Mouse (Mus musculus): ENCODE measurements at regions not wholly inside any gene's neighbourhood (a gene's known extent, or its start where the extent isn't known, plus 50 kb on each side); places are given as distances from the start of the nearest gene placed in this dataset.
A peak's percentile ranks its signal among the peaks of the same experiment; 100 is the strongest.
"Not testable (repeated sequence)": the region's sequence is repeated elsewhere in the genome, so short reads cannot be mapped to it uniquely, and the experiment has no call there.

GRCm38 (mm10) chr7:36236673-36237072 is 433.9 kb upstream of the Zfp507 start:
- DNase-seq (ENCODE audit: extremely low spot score in 1 of 2, low spot score in 1 of 2) = peak in 1 of 2 experiments; percentile 12

GRCm38 (mm10) chr7:36229031-36229430 is 426.2 kb upstream of the Zfp507 start:
- DNase-seq (ENCODE audit: extremely low spot score in 1 of 2, low spot score in 1 of 2) = no peak

- DNase-seq (ENCODE audit: extremely low spot score in 1 of 2, low spot score in 1 of 2) = no peak
These were observed 421.6 kb upstream of the Zfp507 start for GRCm38 (mm10) chr7:36224416-36224815.

- DNase-seq (ENCODE audit: extremely low spot score in 1 of 2, low spot score in 1 of 2) = no peak
These were observed 415.6 kb upstream of the Zfp507 start for GRCm38 (mm10) chr7:36218386-36218785.

- no peak for DNase-seq (ENCODE audit: extremely low spot score in 1 of 2, low spot score in 1 of 2)
These were observed 407.2 kb upstream of the Zfp507 start for GRCm38 (mm10) chr7:36210034-36210433.

GRCm38 (mm10) chr7:36207525-36208260 is 404.9 kb upstream of the Zfp507 start:
- peak; percentile 25 to 26 for DNase-seq (ENCODE audit: extremely low spot score in 1 of 2, low spot score in 1 of 2)

GRCm38 (mm10) chr7:36198091-36198700 is 395.4 kb upstream of the Zfp507 start:
- DNase-seq (ENCODE audit: extremely low spot score in 1 of 2, low spot score in 1 of 2) = no peak

- DNase-seq (ENCODE audit: extremely low spot score in 1 of 2, low spot score in 1 of 2) = no peak
These were observed 393.4 kb upstream of the Zfp507 start for GRCm38 (mm10) chr7:36196154-36196720.

GRCm38 (mm10) chr7:36192645-36193044 is 389.8 kb upstream of the Zfp507 start:
- DNase-seq (ENCODE audit: extremely low spot score in 1 of 2, low spot score in 1 of 2) = no peak

GRCm38 (mm10) chr7:36177947-36178346 is 375.1 kb upstream of the Zfp507 start:
- no peak for DNase-seq (ENCODE audit: extremely low spot score in 1 of 2, low spot score in 1 of 2)

- no peak for DNase-seq (ENCODE audit: extremely low spot score in 1 of 2, low spot score in 1 of 2)
These were observed 372.5 kb upstream of the Zfp507 start for GRCm38 (mm10) chr7:36175296-36175695.

GRCm38 (mm10) chr7:36172511-36172910 is 369.7 kb upstream of the Zfp507 start:
- DNase-seq (ENCODE audit: extremely low spot score in 1 of 2, low spot score in 1 of 2) = not testable (repeated sequence)

- DNase-seq (ENCODE audit: extremely low spot score in 1 of 2, low spot score in 1 of 2) = no peak
These were observed 354.6 kb upstream of the Zfp507 start for GRCm38 (mm10) chr7:36157270-36157945.

GRCm38 (mm10) chr7:36156595-36156994 is 353.8 kb upstream of the Zfp507 start:
- DNase-seq (ENCODE audit: extremely low spot score in 1 of 2, low spot score in 1 of 2) = no peak

- DNase-seq (ENCODE audit: extremely low spot score in 1 of 2, low spot score in 1 of 2) = no peak
These were observed 352.8 kb upstream of the Zfp507 start for GRCm38 (mm10) chr7:36155576-36155975.

GRCm38 (mm10) chr7:36155159-36155558 is 352.4 kb upstream of the Zfp507 start:
- DNase-seq (ENCODE audit: extremely low spot score in 1 of 2, low spot score in 1 of 2) = no peak

- DNase-seq (ENCODE audit: extremely low spot score in 1 of 2, low spot score in 1 of 2) = no peak
These were observed 348.2 kb upstream of the Zfp507 start for GRCm38 (mm10) chr7:36150871-36151560.

- no peak for DNase-seq (ENCODE audit: extremely low spot score in 1 of 2, low spot score in 1 of 2)
These were observed 333.8 kb upstream of the Zfp507 start for GRCm38 (mm10) chr7:36136571-36136970.

GRCm38 (mm10) chr7:36134557-36134956 is 331.8 kb upstream of the Zfp507 start:
- DNase-seq (ENCODE audit: extremely low spot score in 1 of 2, low spot score in 1 of 2) = no peak

GRCm38 (mm10) chr7:36133658-36134143 is 330.9 kb upstream of the Zfp507 start:
- no peak for DNase-seq (ENCODE audit: extremely low spot score in 1 of 2, low spot score in 1 of 2)
